Mouse (Mus musculus): ENCODE measurements around the gene Gm13272.
A peak's percentile ranks its signal among the peaks of the same experiment; 100 is the strongest.
"Not testable (repeated sequence)": the region's sequence is repeated elsewhere in the genome, so short reads cannot be mapped to it uniquely, and the experiment has no call there.

Gm13272 gene

DNA sequence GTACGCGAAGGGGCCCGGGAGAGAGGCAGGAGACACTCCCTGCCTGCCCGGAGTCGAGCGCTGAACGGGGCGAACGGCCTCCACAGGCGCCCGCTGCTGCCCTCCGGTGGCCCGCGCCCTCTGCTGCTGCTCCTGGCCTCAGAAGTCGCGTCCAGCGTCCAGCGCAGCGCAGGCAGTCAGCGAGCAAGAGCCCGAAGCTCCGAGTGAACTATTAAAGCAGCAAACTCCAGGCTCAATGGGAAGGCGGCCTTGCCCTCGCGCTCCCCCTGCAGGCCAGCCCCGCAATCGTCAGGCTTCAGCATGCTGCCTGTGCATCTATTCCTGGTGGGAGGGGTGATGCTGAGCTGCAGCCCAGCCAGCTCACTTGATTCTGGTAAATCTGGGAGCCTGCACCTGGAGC lies 5.8 kb downstream of the Gm13272 start, which contains the start of gene Gm13276:
Gm13276 (plus strand) TSS at position 301 of the 400 bp plus-strand sequence.
- not testable (repeated sequence) for DNase-seq (ENCODE audit: low read depth)

DNA sequence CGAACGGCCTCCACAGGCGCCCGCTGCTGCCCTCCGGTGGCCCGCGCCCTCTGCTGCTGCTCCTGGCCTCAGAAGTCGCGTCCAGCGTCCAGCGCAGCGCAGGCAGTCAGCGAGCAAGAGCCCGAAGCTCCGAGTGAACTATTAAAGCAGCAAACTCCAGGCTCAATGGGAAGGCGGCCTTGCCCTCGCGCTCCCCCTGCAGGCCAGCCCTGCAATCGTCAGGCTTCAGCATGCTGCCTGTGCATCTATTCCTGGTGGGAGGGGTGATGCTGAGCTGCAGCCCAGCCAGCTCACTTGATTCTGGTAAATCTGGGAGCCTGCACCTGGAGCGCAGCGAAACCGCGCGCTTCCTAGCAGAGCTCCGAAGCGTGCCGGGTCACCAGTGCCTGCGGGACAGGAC lies 8.8 kb downstream of the Gm13272 start, which contains the start of gene Gm13277:
Gm13277 (plus strand) TSS at position 231 of the 400 bp plus-strand sequence.
- DNase-seq (ENCODE audit: low read depth) = not testable (repeated sequence)

DNA sequence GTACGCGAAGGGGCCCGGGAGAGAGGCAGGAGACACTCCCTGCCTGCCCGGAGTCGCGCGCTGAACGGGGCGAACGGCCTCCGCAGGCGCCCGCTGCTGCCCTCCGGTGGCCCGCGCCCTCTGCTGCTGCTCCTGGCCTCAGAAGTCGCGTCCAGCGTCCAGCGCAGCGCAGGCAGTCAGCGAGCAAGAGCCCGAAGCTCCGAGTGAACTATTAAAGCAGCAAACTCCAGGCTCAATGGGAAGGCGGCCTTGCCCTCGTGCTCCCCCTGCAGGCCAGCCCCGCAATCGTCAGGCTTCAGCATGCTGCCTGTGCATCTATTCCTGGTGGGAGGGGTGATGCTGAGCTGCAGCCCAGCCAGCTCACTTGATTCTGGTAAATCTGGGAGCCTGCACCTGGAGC lies 11.6 kb downstream of the Gm13272 start, which contains the start of gene Gm13278:
Gm13278 (plus strand) TSS at position 301 of the 400 bp plus-strand sequence.
- not testable (repeated sequence) for DNase-seq (ENCODE audit: low read depth)

DNA sequence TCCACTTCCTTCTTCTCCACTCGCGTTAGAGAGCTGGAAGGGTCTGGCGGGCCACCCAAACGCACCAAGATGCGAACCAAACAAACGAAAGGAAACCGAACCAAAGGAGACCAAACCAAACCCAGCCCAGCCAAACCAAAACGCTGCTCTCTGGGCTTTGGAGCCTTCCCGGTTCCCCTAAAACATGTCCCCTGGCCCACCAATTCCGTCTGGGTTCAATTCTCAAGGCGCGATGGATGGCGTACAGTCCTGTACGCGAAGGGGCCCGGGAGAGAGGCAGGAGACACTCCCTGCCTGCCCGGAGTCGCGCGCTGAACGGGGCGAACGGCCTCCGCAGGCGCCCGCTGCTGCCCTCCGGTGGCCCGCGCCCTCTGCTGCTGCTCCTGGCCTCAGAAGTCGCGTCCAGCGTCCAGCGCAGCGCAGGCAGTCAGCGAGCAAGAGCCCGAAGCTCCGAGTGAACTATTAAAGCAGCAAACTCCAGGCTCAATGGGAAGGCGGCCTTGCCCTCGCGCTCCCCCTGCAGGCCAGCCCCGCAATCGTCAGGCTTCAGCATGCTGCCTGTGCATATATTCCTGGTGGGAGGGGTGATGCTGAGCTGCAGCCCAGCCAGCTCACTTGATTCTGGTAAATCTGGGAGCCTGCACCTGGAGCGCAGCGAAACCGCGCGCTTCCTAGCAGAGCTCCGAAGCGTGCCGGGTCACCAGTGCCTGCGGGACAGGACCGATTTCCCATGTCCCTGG lies 14.5 kb downstream of the Gm13272 start, which contains the start of gene Gm13275:
Gm13275 (plus strand) TSS at position 552 of the 740 bp plus-strand sequence.
- DNase-seq (ENCODE audit: low read depth) = not testable (repeated sequence)

DNA sequence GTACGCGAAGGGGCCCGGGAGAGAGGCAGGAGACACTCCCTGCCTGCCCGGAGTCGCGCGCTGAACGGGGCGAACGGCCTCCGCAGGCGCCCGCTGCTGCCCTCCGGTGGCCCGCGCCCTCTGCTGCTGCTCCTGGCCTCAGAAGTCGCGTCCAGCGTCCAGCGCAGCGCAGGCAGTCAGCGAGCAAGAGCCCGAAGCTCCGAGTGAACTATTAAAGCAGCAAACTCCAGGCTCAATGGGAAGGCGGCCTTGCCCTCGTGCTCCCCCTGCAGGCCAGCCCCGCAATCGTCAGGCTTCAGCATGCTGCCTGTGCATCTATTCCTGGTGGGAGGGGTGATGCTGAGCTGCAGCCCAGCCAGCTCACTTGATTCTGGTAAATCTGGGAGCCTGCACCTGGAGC lies 17.4 kb downstream of the Gm13272 start, which contains the start of gene Gm13279:
Gm13279 (plus strand) TSS at position 301 of the 400 bp plus-strand sequence.
- not testable (repeated sequence) for DNase-seq (ENCODE audit: low read depth)

DNA sequence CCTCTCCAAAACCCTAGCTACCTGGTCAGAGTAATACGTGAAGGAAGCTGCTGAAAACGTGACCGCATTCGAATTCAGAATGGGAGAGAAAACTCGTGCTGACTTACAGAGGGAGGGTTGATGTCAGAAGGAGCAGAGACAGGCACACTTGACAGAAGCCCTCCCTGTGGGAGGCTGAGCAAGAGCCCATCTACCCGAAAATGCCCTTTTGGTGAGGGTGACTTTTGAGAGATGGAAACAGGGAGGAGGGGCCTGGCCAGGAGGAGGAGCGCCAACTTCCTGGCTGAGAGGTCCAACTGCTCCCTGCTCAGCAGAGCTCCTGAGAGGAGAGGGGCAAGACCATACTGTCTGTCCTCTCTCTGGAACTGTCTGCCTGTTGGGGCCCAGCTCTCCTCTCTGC lies 19.7 kb downstream of the Gm13272 start, which contains the start of gene Gm13285:
Gm13285 (plus strand) TSS at position 301 of the 400 bp plus-strand sequence.
- DNase-seq (ENCODE audit: low read depth) = not testable (repeated sequence)

DNA sequence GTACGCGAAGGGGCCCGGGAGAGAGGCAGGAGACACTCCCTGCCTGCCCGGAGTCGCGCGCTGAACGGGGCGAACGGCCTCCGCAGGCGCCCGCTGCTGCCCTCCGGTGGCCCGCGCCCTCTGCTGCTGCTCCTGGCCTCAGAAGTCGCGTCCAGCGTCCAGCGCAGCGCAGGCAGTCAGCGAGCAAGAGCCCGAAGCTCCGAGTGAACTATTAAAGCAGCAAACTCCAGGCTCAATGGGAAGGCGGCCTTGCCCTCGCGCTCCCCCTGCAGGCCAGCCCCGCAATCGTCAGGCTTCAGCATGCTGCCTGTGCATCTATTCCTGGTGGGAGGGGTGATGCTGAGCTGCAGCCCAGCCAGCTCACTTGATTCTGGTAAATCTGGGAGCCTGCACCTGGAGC lies 23.3 kb downstream of the Gm13272 start, which contains the start of gene Gm13287:
Gm13287 (plus strand) TSS at position 301 of the 400 bp plus-strand sequence.
- DNase-seq (ENCODE audit: low read depth) = not testable (repeated sequence)

DNA sequence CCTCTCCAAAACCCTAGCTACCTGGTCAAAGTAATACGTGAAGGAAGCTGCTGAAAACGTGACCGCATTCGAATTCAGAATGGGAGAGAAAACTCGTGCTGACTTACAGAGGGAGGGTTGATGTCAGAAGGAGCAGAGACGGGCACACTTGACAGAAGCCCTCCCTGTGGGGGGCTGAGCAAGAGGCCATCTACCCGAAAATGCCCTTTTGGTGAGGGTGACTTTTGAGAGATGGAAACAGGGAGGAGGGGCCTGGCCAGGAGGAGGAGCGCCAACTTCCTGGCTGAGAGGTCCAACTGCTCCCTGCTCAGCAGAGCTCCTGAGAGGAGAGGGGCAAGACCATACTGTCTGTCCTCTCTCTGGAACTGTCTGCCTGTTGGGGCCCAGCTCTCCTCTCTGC lies 25.6 kb downstream of the Gm13272 start, which contains the start of gene Gm13288:
Gm13288 (plus strand) TSS at position 301 of the 400 bp plus-strand sequence.
- not testable (repeated sequence) for DNase-seq (ENCODE audit: low read depth)

DNA sequence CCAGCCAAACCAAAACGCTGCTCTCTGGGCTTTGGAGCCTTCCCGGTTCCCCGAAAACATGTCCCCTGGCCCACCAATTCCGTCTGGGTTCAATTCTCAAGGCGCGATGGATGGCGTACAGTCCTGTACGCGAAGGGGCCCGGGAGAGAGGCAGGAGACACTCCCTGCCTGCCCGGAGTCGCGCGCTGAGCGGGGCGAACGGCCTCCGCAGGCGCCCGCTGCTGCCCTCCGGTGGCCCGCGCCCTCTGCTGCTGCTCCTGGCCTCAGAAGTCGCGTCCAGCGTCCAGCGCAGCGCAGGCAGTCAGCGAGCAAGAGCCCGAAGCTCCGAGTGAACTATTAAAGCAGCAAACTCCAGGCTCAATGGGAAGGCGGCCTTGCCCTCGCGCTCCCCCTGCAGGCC lies 26.1 kb downstream of the Gm13272 start:
- DNase-seq (ENCODE audit: low read depth) = not testable (repeated sequence)

DNA sequence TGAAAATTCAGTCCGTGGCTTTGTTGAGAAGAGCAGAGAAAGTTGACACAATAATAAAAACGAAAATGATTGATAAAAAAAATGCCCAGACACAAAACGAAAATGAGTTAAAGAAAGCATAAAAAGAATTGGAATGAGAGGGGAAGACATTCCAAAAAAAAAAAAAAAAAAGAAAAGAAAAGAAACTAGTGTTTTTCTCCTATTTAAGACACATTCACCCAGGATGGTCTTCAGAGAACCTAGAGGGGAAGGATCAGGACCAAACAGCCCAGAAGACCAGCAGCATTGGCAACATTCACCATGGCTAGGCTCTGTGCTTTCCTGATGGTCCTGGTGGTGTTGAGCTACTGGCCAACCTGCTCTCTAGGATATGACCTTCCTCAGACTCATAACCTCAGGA lies 36.3 kb downstream of the Gm13272 start, which contains the start of gene Ifna7:
Ifna7 (plus strand) TSS at position 301 of the 400 bp plus-strand sequence.
- DNase-seq (ENCODE audit: low read depth) = no peak

DNA sequence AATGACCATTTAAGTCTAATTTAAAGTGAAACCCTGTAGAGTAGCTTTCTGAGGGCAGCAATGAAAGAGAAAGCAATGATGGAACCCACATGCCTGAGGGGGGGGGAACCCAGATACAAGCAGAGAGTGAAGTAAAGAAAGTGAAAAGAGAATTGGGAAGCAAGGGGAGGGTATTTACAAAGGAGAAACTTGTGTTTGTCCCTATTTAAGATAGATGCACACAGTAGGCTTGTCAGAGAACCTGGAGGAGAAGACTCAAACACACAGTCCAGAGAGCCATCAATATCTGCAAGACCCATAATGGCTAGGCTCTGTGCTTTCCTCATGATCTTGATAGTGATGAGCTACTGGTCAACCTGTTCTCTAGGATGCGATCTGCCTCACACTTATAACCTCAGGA lies 40.0 kb downstream of the Gm13272 start, which contains the start of gene Ifna11:
Ifna11 (plus strand) TSS at position 301 of the 400 bp plus-strand sequence.
- no peak for DNase-seq (ENCODE audit: low read depth)

DNA sequence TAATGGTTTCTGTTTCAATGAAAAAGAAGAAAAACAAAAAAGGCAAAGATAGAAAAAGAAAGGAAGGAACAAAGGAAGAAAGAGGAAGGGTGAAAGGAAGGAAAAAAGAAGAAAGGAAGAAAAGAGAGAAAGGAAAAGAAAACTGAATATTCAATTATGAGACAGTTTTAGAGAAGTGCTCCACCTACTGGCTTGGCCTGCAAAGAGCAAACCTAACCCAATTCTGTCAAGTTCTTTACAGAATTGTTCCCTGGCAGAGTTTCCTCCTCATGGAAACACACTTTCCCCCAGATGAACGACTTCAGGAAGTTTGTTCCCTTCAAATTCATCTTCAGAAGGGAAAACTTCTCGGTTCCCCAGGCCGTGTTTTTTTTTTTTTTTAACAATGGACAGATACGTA lies 43.3 kb downstream of the Gm13272 start:
- peak; percentile 55 for DNase-seq (ENCODE audit: low read depth)

DNA sequence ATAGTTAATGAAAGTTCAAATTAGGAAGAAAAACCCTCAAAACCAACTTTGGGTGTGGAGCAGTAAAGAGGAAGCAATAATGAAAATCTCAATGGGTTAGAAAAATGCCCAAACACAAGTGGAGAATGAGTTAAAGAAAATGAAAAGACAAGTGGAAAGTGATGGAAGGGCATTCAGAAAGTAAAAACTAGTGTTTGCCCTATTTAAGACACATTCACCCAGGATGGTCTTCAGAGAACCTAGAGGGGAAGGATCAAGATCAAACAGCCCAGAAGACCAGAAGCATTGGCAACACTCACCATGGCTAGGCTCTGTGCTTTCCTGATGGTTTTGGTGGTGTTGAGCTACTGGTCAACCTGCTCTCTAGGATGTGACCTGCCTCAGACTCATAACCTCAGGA lies 47.5 kb downstream of the Gm13272 start, which contains the start of gene Ifna6:
Ifna6 (plus strand) TSS at position 301 of the 400 bp plus-strand sequence.
- DNase-seq (ENCODE audit: low read depth) = not testable (repeated sequence)
